Mouse (Mus musculus): ENCODE data around the gene Ddhd1.

The Ddhd1 gene

DNA sequence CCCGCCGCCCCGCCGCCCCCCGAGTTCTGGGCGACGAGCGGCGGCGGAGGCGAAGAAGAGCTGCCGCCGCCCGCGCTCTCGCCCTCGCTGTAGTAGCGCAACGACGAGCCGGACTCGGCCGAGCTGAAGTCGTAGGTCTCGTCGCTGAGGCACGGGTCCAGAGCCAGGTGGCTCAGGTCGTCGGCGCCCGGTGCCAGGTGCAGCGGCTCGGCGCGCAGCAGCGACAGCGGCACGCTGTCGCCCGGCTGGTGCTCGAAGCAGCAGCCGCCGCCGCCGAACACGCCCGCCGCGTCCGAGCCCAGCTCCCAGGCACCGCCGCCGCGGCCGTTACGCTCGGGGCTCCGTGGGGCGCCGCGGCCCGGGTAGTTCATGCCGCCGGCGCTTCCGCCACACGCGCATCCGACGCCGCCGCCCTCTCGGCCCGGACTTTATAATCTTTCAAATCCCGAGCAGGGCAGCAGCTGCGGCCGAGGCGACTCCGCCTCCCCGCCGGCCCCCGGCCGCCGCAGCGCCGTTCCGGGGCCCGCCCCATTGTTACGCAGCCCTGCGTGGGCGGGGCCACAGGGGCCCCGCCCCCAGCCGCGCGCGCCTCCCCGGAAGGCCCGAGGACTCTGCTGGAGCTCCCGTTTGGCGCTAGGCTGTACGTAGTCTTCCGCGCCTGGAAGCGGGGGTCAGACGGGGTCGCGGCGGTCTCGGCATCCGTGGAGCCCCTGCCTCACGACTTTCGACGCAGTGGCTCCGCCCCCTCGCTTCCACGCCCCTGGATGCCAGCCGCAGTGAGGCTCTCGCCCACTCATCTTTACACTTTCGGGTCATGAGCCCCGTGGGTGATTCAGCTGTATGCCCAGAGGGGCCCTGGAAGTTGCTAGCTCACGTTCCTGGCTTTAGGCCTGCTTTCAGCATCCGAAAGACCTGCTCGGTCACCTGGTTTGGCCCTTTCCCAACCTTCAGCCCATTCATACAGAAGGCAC, at the start of gene Ddhd1:
TSS of gene Ddhd1 (minus strand) at position 503 of the 971 bp plus-strand sequence.
- peak; percentile 90 for DNase-seq (ENCODE audit: low spot score)

DNA sequence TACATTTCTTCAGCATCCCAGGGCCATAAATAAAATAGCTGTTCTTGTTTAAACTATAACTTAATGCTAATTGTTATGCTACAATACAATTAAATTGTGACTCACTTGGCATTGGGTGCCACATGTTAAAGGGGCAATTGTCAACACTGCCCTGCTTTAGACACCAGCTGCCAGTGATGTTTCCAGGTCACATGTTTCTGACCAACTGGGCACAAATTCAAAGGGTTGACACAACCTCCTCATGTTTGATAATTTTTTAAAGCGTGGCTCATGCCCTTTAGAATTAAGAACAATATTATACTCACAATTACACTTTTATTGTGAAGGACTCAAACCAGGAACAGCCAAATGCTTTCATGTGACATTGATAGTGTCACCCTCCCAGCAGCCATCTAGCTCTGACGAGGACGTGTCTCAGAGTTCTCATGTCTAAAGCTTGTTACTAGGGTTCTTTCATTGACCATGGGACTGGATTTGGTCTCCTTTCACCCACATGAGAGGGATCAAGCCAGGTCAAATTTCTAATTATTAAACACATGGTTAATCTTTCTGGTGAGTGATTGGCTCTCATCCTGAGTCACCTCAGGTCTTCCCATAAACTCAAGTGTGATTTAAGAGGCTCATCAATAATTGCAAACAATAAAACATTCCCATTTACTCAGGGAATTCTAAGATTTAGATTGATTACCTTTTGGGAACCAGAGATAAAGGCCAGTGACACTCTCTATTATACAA, 49.4 kb upstream of the Ddhd1 start:
- DNase-seq (ENCODE audit: low spot score): no peak

DNA sequence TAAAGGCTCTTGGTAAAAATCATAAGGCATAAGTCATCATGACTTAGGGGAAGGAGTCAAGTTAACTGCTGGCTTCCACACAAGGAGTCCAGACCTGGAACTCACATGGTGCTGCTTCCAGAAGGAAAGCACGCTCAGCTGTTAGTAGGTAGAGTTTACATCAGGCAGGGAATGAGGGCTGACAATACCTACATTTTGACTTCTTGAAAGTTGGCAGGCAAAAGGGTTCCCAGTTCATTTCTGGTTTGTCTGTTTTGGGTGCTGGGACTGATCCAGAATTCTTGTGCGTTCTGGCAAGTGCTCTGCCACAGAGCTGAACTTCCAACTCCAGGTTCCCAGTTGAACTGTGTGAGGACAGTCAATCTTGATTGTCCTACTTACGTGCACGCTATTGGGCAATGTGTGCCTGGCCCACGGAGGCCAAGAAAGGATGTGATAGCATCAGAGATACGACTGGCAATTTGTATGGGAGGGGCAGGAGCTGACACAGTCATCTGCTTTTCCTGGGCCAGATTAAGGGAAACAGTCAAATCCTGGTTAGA, 42.2 kb upstream of the Ddhd1 start:
- DNase-seq (ENCODE audit: low spot score): no peak

DNA sequence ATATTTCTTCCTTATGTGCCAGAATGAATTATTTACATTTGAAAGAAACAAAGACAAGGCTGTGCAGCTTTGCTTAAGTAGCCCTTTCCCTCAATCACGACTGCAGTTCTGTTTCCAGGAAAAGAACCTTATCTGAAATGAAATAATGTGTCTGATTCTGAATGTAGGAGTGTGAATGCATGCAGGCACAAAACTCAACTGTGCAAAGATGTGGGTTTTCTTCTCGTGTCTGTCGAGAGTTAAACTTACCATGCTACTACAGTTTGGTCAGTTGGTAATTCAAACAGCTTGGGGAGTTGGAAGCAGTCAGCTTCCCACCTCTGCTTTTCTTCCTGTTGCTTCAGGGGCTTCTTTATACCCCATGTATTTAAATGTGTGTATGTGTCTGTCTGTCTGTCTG, 40.9 kb upstream of the Ddhd1 start:
- no peak for DNase-seq (ENCODE audit: low spot score)

DNA sequence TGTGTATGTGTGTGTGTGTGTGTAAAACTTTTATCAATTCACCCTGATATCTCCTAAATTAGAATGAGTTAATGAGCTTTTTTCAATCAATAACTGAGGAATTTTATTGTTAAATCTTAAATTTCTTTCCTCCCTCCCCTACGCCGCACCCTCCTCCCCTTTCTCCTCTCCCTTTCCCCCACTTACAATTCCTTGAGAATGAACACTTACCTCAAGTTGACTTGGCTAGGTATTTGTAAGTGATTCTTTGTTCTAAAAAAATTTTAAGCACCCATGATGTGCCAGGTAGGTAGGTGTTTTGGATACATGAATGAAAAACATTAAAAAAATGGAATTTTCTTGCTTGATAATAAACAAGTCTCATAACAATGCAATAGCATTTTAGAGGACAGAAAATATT, 38.2 kb upstream of the Ddhd1 start:
- no peak for DNase-seq (ENCODE audit: low spot score)

DNA sequence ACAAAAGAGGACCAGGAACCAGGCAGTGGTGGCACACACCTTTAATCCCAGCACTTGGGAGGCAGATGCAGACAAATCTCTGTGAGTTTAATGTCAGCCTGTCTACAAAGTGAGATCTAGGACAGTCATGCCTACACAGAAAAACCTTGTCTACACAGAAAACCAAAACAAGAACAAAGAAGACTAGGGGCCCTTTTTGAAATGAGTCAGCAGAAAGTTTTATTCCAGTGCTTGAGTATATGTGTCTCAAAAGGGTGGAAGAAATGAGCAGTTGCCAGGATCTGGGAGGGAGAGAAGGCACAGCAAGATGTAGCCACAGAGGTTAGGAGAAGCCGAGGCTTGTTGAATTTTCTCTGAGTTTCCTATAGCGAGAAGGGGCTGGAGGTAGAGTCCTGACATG, 35.9 kb upstream of the Ddhd1 start:
- DNase-seq (ENCODE audit: low spot score): no peak

DNA sequence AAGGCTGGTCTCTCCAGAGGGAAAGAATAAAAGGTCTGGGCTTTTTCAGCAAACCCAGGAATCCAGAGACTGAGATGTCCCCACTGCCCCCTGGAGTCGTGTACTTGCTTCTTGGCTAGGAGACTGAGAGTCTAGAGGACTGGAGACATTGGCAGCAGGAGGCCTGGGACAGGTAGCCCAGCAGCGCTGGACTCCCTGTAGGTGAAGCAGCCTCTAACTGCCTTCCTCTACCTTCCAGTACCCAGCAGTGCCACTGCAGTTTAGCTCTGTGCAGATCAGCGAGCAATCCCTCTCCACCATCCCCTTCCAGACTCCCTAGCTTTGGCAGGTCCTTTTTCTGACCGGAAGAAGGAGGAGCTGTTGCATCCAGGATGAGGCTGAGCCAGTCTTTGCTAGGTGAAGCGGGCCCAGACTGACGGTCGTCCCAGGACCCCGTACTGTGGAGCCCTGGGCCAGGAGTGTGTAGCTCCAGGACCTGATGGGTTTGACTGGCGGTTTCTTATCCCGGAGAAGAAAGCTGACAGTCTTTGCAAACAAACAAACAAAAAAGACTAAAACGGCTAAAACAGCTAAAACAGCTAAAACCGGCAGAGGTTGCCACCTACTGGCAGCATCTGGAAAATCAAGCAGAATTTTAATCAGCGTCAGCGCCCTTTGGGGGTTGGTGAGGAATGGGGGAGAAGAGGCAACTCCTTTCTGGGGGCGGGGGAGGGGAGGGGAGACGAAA, 32.7 kb upstream of the Ddhd1 start:
- DNase-seq (ENCODE audit: low spot score): peak; percentile 71

DNA sequence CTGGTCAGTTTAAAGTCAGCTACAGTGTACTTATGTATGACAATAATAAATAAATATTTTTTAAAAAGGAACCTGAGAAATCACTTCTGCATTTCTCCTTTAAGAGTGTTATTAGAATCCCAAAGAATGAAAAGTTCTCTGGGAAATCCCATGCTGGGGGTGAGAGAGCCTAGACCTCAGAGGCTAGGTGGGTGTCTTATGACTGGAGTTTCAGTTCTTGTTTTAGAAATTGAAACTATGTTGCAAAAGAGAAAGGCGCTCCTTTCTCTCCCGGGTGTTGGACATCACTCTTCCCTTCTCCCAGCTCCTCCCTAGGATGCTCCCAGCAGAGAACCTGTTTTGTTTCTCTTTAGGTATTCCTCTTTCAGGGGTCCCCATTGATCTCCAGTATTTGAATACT, 27.4 kb upstream of the Ddhd1 start:
- DNase-seq (ENCODE audit: low spot score): no peak

DNA sequence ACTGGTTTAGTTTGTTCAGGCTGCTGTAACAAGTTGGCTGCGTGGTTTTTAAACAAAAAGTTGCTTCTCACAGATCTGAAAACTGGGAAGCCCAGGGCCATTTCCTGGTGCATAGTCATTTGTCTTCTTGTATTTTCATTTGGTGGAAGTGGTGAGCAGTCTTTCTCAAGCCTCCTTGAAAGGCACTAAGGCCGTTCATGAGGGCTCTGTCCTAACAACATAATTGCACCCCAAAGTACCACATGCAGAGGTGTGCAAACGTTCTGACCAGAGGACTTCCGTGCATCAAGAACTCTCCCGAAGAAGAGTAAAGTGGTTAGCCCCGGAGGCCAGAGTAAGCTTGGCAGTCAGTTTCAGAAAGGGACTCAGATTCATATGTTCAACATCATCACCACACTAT, 18.8 kb upstream of the Ddhd1 start:
- no peak for DNase-seq (ENCODE audit: low spot score)

DNA sequence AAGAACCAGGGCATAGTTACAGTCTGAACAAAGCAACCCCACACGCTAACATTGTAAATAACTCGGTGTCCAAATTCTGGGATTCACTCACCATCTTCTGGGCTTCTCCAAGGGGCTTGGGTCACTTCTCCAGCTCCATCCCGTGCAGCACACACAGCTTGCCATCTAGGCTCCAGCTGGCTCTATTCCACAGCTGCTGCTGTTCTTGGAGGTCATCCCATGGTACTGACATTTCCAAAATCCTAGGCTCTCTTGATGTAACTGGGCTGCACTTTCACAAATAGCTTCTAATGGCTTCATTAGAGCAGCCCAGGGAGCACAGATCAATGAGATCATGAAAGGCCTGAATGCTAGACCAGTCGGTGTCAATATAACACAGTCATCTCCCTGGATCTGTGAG, 10.4 kb upstream of the Ddhd1 start:
- DNase-seq (ENCODE audit: low spot score): no peak

DNA sequence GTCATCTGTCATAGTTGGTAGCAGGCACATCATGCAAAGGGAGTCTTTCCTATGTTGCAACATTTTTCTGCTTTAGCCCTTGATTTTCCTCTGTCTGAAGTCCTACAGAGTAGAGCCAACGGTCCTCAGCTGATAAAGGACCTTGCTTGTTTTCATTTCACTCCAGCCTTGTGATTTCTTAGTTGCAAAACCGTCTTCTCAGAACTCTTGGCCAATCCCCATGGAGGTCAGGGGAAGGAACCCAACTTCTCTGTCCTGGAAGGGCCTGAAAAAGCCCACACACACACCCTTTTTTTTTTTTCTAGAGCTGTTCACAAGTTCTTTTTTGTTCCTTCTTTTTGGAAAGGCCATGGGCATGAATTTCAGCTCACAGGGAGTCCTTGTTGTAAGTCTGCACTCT, 9.3 kb upstream of the Ddhd1 start:
- DNase-seq (ENCODE audit: low spot score): peak; percentile 40

DNA sequence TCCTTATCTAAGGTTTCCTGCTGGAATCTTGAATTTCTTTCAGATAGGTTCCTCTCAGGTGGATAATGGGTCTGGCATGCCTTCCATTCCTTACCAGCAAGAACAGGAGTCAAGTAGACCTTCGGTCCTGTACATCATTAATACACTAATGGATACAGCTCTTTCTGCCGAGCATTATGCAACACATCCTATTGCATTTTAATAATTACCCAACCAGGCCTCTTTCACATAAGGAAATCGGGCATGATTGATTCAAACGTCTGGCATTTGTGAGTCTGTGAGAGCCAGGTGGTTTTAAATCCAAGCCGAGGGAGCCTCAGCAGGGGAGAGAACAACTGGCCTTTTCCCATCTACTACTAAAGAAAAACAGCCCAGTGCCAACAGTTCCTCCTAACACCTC, 3.6 kb upstream of the Ddhd1 start:
- no peak for DNase-seq (ENCODE audit: low spot score)

DNA sequence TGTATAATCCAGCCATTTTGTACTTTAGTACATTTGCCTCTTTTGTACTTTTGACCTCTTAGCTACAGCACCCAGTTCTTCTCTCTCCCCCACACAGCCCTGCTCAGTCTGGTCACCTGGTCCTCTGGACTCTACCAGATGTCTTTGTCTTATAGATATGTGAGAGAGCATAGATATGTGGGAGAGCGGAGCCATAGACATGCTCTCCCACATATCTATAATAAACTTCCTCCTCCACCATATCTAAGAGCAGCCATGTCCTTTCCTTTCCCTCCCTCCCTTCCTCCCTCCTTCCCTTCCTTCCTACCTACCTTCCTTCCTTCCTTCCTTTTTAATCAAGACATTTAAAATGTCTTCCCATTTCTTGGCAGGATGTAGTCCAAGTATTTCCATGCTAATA, 2.4 kb upstream of the Ddhd1 start:
- DNase-seq (ENCODE audit: low spot score): no peak

DNA sequence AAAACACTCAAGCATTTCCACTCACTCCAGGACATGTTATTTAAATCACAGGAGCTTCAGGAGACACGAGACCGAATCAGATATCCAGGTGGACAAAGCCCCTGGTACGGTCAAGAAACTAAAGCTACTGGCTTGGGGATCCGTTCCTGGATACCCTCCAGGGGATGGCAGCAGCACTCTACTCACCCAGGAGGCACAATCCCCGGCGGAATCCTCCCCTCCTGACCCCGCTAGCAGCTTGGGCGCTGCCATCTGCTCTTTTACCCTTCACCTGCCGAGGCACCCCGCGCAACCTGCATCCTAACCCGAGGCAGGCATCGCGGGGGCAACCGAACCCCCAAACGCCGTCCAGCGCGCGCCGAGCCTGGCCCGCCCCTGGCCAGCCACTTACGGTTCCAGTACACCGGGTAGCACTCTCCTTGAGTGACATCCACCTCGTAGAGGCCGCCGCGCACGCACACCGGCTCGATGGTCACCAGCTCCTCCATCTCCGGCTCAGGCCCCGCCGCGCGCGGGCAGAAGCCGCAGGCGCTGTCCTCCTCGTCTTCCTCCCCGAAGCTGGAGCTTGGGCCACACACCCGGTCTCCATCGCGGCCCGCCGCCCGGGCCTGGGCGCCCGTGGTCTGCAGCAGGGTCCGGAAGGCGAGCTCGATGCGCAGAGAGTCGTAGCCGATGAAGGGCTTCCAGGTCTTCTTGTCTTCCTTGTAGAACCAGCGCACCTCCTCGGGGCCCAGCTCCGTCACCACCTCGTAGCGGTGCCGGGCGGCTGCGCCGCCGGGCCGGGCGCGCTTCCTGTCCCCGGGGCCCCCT, 907 bp downstream of the Ddhd1 start:
- DNase-seq (ENCODE audit: low spot score): peak; percentile 67

DNA sequence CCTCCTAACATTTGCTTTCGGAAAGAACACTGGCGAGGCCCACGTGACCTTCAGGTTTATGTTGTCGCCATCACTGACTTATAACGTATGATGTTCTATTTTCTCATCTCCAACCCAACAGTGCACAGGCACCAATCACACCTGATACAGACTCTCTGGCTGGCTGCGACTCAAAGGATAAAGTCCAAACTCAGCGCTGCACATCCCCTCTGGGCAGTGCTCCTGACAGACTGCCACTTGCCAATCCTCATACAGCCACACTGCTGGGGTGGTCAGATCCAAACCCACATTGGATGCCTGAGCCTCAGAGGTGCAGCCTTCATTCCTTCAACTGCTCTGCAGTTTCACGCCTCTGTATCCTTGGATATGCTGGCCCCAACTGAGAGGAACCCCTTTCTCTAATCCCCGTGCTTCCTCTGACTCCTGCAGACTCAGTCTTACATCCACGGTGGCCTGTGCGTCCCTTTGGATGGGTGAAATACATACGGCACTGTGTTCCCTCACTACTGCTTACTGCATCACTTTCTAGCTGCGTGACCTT, 3.0 kb downstream of the Ddhd1 start:
- DNase-seq (ENCODE audit: low spot score): no peak

DNA sequence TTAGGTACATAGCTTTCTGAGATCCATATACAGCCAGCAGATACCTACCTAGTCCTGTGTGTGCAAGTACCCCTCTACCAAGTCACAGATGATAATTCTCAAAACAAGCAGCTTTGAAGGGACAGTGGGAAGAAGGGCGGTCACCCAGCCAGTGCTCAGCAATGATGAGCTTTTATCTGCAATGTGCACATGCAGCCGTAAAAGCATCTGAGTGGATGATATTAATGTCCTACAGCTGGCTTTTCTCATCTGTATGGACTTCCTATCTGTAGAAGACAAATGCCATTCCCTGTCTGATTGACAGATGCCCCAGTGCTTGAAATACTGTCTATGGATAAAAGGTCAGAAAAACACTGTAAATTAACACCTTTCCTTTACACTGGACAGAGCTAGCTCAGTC, 4.2 kb downstream of the Ddhd1 start:
- DNase-seq (ENCODE audit: low spot score): no peak

DNA sequence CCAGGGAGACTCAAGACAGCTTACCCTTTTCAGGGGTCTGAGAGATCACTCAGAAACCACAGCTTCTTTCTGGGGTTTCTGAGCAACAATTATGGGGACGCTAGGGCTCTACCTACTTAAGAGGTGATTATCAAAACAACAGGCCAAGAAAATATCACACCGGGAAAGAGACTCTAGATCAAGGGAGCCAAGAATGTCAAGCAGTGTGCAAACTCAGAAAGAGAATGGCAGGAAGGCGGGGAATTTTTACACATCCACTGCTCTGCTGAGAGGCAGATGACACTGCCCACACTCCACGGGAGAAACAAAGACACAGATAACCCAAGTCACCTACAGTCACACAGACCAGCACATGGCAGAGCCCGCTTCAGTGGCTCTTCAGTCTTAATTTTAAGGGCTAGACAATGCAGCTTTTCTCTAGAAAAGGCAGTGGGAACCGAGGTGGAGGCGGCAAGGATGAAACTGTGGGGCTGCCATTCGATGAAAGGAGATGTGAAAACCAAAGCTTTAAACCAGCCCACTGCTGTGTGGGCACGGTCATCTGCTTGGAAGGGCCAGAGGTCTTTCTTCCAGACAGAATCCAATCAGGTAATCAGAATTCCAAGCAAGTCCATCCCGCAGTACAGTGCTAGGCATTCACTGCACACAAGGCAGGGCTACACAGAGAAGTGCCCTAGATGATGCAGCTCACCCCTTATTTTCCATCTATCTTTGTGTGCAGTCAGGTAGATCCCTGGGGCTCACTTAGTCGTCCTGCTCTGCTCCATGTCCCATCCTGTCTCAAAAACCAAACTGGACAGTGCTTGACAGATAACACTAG, 8.7 kb downstream of the Ddhd1 start:
- no peak for DNase-seq (ENCODE audit: low spot score)

DNA sequence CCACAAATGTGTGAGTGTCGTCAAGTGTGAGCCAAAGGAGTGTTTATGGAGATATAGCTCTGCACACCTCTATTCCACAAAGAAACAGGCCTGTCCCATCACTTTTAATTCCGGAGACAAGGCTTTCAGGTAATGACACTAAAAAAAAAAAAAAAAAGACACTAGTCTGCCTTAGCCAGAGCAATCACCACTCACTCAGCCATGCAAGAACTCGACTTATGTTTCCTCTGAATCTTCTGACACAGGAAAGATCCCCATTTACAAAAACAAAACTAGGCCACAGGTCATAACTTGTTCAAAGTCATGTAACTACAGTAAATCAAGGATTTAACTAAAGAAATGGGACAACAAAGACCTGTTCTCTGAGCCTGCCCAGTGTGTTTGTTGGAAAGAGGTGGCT, 9.8 kb downstream of the Ddhd1 start:
- no peak for DNase-seq (ENCODE audit: low spot score)

DNA sequence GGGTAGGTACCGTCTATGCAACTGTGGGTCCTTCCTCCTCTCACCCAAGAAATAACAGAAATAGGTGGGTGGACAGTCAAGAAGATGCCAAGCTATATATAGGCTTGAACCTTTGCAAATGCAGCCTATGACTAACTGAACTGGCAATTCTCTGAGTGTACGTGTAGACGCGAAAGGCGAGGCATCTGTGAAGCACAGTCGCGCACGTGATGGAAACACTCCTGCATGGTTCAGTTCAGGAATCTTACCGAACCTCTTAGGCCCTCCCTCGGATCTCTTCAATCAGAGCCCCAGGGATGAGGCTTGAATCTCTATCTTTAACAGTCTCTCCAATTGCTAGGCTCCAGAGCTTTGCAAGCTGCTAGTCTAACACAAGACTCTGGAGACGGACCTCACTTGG, 10.3 kb downstream of the Ddhd1 start:
- DNase-seq (ENCODE audit: low spot score): no peak

DNA sequence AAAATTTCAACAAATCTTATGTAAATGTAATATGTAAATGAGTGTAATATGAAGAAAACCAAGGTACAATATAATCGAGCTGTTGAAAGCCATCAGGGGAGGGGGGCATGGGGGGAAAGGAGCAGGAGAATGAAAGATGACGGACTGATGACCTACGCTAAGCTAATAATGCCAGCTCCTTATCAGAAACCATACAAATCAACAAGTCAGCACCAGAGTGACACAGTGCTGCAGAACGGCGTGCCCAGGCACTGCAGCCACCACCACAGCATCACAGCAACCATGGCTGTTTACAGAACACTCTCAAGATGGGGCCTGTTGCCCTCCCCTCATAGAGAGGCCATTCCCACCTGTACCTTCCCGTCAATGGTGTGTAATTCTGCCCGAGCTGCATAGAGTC, 10.8 kb downstream of the Ddhd1 start:
- no peak for DNase-seq (ENCODE audit: low spot score)

All from yolk sac, embryonic 10.5 days (tissue).